Mouse (Mus musculus) erythroblast, embryonic 14.5 days (primary cell): ENCODE measurements around the gene Galnt18.

Experiments used
- GATA1 ChIP-seq: IDR thresholded peaks from 2 replicates; pipeline ENCODE4 v1.6.1; 2012; ENCODE audit warnings: low read length, inconsistent platforms, mixed read lengths
- TAL1 ChIP-seq: IDR thresholded peaks from 3 replicates; pipeline ENCODE4 v1.6.1; 2012; ENCODE audit warnings: low read length, inconsistent platforms, mixed read lengths

DNA sequence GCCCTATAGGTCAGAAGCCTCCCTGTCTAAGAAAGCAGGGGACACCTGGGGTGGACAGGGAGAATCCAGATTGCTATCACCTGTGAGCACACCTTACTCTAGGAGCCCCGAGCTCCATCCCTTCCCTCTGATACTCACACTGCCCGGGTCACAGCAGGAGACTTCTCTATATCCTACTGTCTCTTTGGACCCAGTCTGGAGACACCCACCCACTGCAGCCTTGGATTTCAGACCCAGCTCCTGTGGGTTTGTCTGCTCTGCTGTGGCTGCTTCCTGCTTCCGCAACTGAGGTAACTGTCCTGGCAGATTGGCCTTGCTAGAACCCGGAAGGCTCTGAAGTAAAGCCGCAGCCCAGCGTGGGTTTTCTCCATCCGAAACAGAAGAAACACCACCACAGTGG, 1.6 kb downstream of the Galnt18 start:
- TF ChIP-seq GATA1 (no peak), TAL1 (no peak)
